Mouse (Mus musculus) lung, embryonic 16.5 days (tissue): ENCODE results near the gene Olfr921. TPM values are rescaled to one million over a fixed set of nuclear protein-coding genes. Genes with fewer than 3 reads are reported as not detected.

ENCODE experiments used
- ATAC-seq: fragments of 200-750 bp; cut with Nextera tagmentation; 2 replicates; pipeline ENCODE4 v1.8.0; 2017; ENCODE audit warnings: low read depth, mild to moderate bottlenecking, moderate library complexity
- H3K27ac ChIP-seq: fragments of 300-500 bp; sonication (generic); 2 replicates; pipeline ENCODE4 v1.5.1; 2014; ENCODE audit warnings: mild to moderate bottlenecking, control low read depth, low read length
- H3K27me3 ChIP-seq: fragments of 300-500 bp; sonication (generic); 2 replicates; pipeline ENCODE4 v1.6.1; 2014; ENCODE audit warnings: low read depth, low read length, mixed read lengths; ENCODE audit not compliant: control insufficient read depth, insufficient read depth
- H3K36me3 ChIP-seq: fragments of 300-500 bp; sonication (generic); 2 replicates; pipeline ENCODE4 v1.6.1; 2014; ENCODE audit warnings: low read length; ENCODE audit not compliant: control insufficient read depth, insufficient read depth
- H3K4me1 ChIP-seq: fragments of 300-500 bp; sonication (generic); replicated peaks from 2 replicates; pipeline ENCODE4 v1.6.1; 2014; ENCODE audit warnings: low read length, mixed read lengths; ENCODE audit not compliant: control insufficient read depth, insufficient read depth
- H3K4me2 ChIP-seq: fragments of 300-500 bp; sonication (generic); 2 replicates; pipeline ENCODE4 v1.6.1; 2014; ENCODE audit warnings: low read depth, low read length, control low read depth
- H3K4me3 ChIP-seq: fragments of 300-500 bp; sonication (generic); 2 replicates; pipeline ENCODE4 v1.5.1; 2014; ENCODE audit warnings: mild to moderate bottlenecking, low read length, control low read depth
- H3K9ac ChIP-seq: fragments of 300-500 bp; sonication (generic); 2 replicates; pipeline ENCODE4 v1.6.1; 2014; ENCODE audit warnings: low read length, control low read depth
- H3K9me3 ChIP-seq: fragments of 300-500 bp; sonication (generic); 2 replicates; pipeline ENCODE4 v1.6.1; 2016; ENCODE audit warnings: low read length; ENCODE audit not compliant: control insufficient read depth
- WGBS: fragments of 180-500 bp; shearing (Covaris S2); extraction: QIAGEN DNeasy Blood & Tissue Kit; methylation state at CpG from one replicate; pipeline ENCODE4 v1.1.7; 2014; 5-methylcytosine and 5-hydroxymethylcytosine counted together
- polyA plus RNA-seq: library from polyadenylated mRNA; unstranded; fragments of >200 nt; fragmentation: Nextera tagmentation; extraction: Ambion mirVana; gene quantifications from 2 replicates; pipeline ENCODE4 v1.2.1, GENCODE M21; 2015

The Olfr921 gene
- polyA plus RNA-seq, 1 experiment from 2014 or later, result not detected

DNA sequence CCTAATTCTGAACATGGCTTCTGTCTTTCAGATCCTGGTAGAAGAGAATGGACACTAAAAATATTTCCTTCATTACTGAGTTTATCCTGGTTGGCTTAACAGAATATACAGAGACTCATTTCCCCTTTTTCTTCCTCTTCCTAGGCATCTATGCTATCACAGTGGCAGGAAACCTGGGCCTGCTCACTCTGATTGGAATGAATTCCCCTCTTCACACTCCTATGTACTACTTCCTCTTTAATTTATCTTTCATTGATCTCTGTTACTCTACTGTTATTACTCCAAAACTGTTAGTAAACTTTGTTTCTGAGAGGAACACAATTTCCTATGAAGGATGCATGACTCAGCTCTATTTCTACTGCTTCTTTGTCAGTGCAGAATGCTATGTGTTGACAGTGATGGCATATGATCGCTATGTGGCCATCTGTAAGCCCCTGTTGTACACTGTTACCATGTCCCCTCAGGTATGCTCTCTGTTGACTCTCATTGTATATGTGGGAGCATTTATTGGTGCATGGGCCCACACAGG is 42.7 kb downstream of the Olfr921 start:
- Histone ChIP-seq H3K27me3 (no peaks in the 10 kb centered on the region), H3K36me3 (no peaks in the 10 kb centered on the region), H3K4me1 (no peaks in the 10 kb centered on the region), H3K9ac (no peak overlapping the region), H3K4me2 (no peak overlapping the region), H3K9me3 (no peaks in the 10 kb centered on the region), H3K4me3 (no peak overlapping the region), H3K27ac (no peak overlapping the region)
- 66% methylated on average over 1 of the region's 1 CpGs for WGBS
- no peak for ATAC-seq

DNA sequence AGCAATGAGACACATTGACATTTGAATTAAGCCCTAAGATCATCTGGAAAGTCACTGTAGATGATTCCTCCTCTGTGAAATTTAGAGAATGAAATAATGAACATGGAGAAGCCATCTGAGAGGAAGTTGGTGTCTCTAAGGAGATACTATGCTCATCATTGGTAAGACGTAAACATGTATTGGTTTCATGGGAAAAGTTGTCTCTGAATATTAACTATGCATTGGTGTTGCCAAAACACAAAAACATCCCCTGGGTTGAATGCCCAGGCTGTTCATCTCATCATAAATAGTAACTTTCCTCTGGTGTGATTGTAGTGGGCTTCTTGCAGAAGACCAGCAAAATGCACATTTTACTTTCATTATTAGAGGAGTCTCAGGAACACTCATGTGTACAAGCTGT is 53.4 kb downstream of the Olfr921 start, which contains the start of gene Olfr923:
TSS of gene Olfr923 (plus strand) at position 301 of the 400 bp plus-strand sequence.
- Histone ChIP-seq H3K4me2 (no peak within 1 kb of the TSS), H3K4me1 (no peaks in the 10 kb centered on the region), H3K9ac (no peak within 1 kb of the TSS), H3K9me3 (no peaks in the 10 kb centered on the region), H3K36me3 (no peaks in the 10 kb centered on the region), H3K4me3 (no peak within 1 kb of the TSS), H3K27ac (no peak within 1 kb of the TSS), H3K27me3 (no peaks in the 10 kb centered on the region)
- no peak for ATAC-seq
- WGBS, result 74% methylated on average over 1 of the region's 1 CpGs

Other genes starting within 250 kb of the Olfr921 start
- not detected in 2 replicates for gene Olfr910, start 235.2 kb upstream of the Olfr921 start, polyA plus RNA-seq
- gene Olfr912, start 192.9 kb upstream of the Olfr921 start, polyA plus RNA-seq, result not detected in 2 replicates
- gene Olfr913, start 180.3 kb upstream of the Olfr921 start, polyA plus RNA-seq, result not detected in 2 replicates
- not detected in 2 replicates for gene Olfr914, start 168.0 kb upstream of the Olfr921 start, polyA plus RNA-seq
- gene Olfr916, start 113.2 kb upstream of the Olfr921 start, polyA plus RNA-seq, result not detected in 2 replicates
- not detected in 2 replicates for gene Olfr917, start 107.2 kb upstream of the Olfr921 start, polyA plus RNA-seq
- not detected in 2 replicates for gene Olfr918, start 98.5 kb upstream of the Olfr921 start, polyA plus RNA-seq
- not detected in 2 replicates for gene Olfr919, start 69.4 kb upstream of the Olfr921 start, polyA plus RNA-seq
- 21.1 and 25.4 TPM in 2 replicates for gene Vwa5a, start 54.8 kb upstream of the Olfr921 start, polyA plus RNA-seq
- not detected in 2 replicates for gene Olfr920, start 20.8 kb upstream of the Olfr921 start, polyA plus RNA-seq
- gene Olfr922, start 41.5 kb downstream of the Olfr921 start, polyA plus RNA-seq, result not detected in 2 replicates
- not detected in 2 replicates for gene Olfr923, start 53.5 kb downstream of the Olfr921 start, polyA plus RNA-seq
- gene Olfr924, start 71.4 kb downstream of the Olfr921 start, polyA plus RNA-seq, result not detected in 2 replicates
- not detected in 2 replicates for gene Olfr26, start 82.0 kb downstream of the Olfr921 start, polyA plus RNA-seq
- gene Olfr926, start 104.1 kb downstream of the Olfr921 start, polyA plus RNA-seq, result not detected in 2 replicates
- not detected in 2 replicates for gene Olfr930, start 156.7 kb downstream of the Olfr921 start, polyA plus RNA-seq
- gene Olfr933, start 199.2 kb downstream of the Olfr921 start, polyA plus RNA-seq, result not detected in 2 replicates
- not detected in 2 replicates for gene Olfr934, start 215.2 kb downstream of the Olfr921 start, polyA plus RNA-seq
- gene Olfr935, start 226.6 kb downstream of the Olfr921 start, polyA plus RNA-seq, result not detected in 2 replicates